Mouse (Mus musculus) gonadal fat pad, adult 2 months (tissue): Measurements from ENCODE around the gene Gm5485. TPM values are rescaled to one million over a fixed set of nuclear protein-coding genes. Genes with fewer than 3 reads are reported as not detected.

Experiments used
- DNase-seq: peaks from one replicate; pipeline ENCODE4 v3.0.0-alpha.2; 2012; ENCODE audit warnings: low read depth
- polyA plus RNA-seq: library from polyadenylated mRNA; depleted of rRNA; stranded (reverse); fragments of >200 nt; gene quantifications from 2 replicates; pipeline ENCODE4 v1.2.3, GENCODE M21; 2012; rRNA removed

The Gm5485 gene
- not detected in 2 replicates for polyA plus RNA-seq

GRCm38 (mm10) chr16:48412246-48412645, at the start of gene Gm5485:
Gene Gm5485, minus strand, starts transcription at chr16:48412416.
- no peak for DNase-seq

- no peak for DNase-seq
These were observed 41.0 kb upstream of the Gm5485 start for GRCm38 (mm10) chr16:48453264-48453663.

GRCm38 (mm10) chr16:48446161-48446925, 34.1 kb upstream of the Gm5485 start:
- DNase-seq = no peak

GRCm38 (mm10) chr16:48444589-48444988, 32.4 kb upstream of the Gm5485 start:
- DNase-seq = no peak

- DNase-seq = no peak
These were observed 25.3 kb upstream of the Gm5485 start for GRCm38 (mm10) chr16:48437476-48437875.

- no peak for DNase-seq
These were observed 23.2 kb upstream of the Gm5485 start for GRCm38 (mm10) chr16:48435454-48435853.

- no peak for DNase-seq
These were observed 18.8 kb upstream of the Gm5485 start, which contains the start of gene Morc1 for GRCm38 (mm10) chr16:48431027-48431426. Gene Morc1, plus strand, starts transcription at chr16:48431237.

- no peak for DNase-seq
These were observed 17.2 kb upstream of the Gm5485 start for GRCm38 (mm10) chr16:48429427-48429826.

- no peak for DNase-seq
These were observed 11.9 kb upstream of the Gm5485 start for GRCm38 (mm10) chr16:48424069-48424468.

GRCm38 (mm10) chr16:48422501-48422900, 10.3 kb upstream of the Gm5485 start:
- no peak for DNase-seq

GRCm38 (mm10) chr16:48419035-48419434, 6.8 kb upstream of the Gm5485 start:
- DNase-seq = no peak

- DNase-seq = no peak
These were observed 6.3 kb upstream of the Gm5485 start for GRCm38 (mm10) chr16:48418557-48418956.

GRCm38 (mm10) chr16:48410125-48410524, 2.1 kb downstream of the Gm5485 start:
- DNase-seq = no peak

GRCm38 (mm10) chr16:48409580-48409979, 2.6 kb downstream of the Gm5485 start:
- no peak for DNase-seq

GRCm38 (mm10) chr16:48405674-48406403, 6.4 kb downstream of the Gm5485 start:
- DNase-seq = no peak

- no peak for DNase-seq
These were observed 8.2 kb downstream of the Gm5485 start for GRCm38 (mm10) chr16:48404009-48404408.

- DNase-seq = no peak
These were observed 8.8 kb downstream of the Gm5485 start for GRCm38 (mm10) chr16:48403423-48403822.

GRCm38 (mm10) chr16:48402963-48403362, 9.3 kb downstream of the Gm5485 start:
- no peak for DNase-seq

- DNase-seq = no peak
These were observed 16.9 kb downstream of the Gm5485 start for GRCm38 (mm10) chr16:48395278-48395677.

- DNase-seq = no peak
These were observed 25.2 kb downstream of the Gm5485 start for GRCm38 (mm10) chr16:48386982-48387381.

GRCm38 (mm10) chr16:48383582-48384257, 28.5 kb downstream of the Gm5485 start:
- DNase-seq = no peak

- DNase-seq = no peak
These were observed 38.3 kb downstream of the Gm5485 start for GRCm38 (mm10) chr16:48373711-48374485.
